Mouse (Mus musculus): ENCODE data around the gene Moap1. TPM values are rescaled to one million over a fixed set of nuclear protein-coding genes. Genes with fewer than 3 reads are reported as not detected.
A peak's percentile ranks its signal among the peaks of the same experiment; 100 is the strongest.

Moap1 gene
- polyA plus RNA-seq, 1 experiment from 2014 or later = 25.9 TPM

DNA sequence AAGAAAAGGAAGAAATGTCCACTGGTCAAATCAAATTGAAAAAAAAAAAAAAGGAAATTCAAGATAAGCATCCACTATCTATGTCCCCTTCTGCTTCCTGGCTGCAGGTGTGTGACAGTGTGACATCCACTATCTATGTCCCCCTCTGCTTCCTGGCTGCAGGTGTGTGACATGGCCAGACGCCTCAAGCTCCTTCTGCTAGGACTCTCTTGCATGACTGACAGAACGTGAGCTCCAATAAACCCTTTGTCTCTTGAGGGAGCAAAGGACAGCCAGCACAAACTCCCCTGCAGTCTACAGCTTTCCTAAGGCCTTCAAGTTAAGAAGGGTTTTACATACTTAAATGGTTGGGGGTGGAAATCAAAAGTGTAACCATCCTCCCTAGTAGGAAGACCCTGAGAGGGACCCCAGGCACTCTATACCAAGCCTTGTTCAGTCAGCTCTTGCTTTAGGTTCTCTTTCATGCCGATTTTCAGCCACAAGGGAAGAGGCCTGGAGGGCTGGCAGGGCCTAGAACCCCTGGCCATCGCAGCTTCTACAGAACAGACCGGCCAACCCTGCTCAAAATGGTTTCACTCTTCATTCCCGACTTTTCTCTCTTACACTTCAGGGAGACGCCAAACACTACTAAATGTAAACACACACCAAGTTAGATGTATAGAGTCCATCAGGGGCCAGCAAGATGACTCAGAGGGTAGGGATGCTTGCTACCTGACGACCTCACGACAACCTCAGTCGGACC is 28.6 kb downstream of the Moap1 start:
- 87% methylated on average over 10 of the region's 10 CpGs for WGBS
- Histone ChIP-seq H3K9ac (ENCODE audit: low read depth, low read length) (no peak overlapping the region), H3K9me3 (ENCODE audit: control insufficient read depth, low read length) (no peaks in the 10 kb centered on the region), H3K4me2 (replicated peaks; ENCODE audit: low read depth, low read length) (no peak overlapping the region), H3K36me3 (ENCODE audit: control insufficient read depth, insufficient read depth, low read length) (no peaks in the 10 kb centered on the region), H3K4me3 (ENCODE audit: low read length) (no peak overlapping the region), H3K27ac (ENCODE audit: low read depth, low read length) (no peak overlapping the region), H3K4me1 (ENCODE audit: control insufficient read depth, insufficient read depth, low read length) (no peaks in the 10 kb centered on the region), H3K27me3 (ENCODE audit: control insufficient read depth, insufficient read depth, low read length) (no peaks in the 10 kb centered on the region)
- no peak for ATAC-seq (ENCODE audit: low FRiP score, low TSS enrichment)

DNA sequence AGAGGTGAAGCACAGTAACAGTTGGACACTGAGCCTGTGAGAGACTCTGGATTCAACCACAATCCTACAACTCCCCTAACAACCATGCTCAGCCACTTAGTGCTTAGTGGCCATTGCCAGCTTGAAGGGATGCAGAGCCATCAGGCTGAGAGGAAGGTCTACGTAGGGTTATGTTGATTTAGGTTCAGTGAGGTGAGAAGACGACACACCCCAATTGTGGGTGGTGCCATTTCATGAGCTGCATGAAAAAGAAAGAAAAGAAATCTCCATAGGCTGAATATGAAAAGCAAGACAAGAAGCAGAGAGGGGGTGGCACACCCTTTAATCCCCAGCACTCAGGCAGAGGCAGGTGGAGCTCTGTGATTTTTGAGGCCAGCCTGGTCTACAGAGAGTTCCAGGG is 29.3 kb downstream of the Moap1 start:
- H3K9me3 ChIP-seq (ENCODE audit: control insufficient read depth, low read length) = no peaks in the 10 kb centered on the region
- H3K36me3 ChIP-seq (ENCODE audit: control insufficient read depth, insufficient read depth, low read length) = no peaks in the 10 kb centered on the region
- H3K9ac ChIP-seq (ENCODE audit: low read depth, low read length) = no peak overlapping the region
- H3K4me1 ChIP-seq (ENCODE audit: control insufficient read depth, insufficient read depth, low read length) = no peaks in the 10 kb centered on the region
- no peaks in the 10 kb centered on the region for H3K27me3 ChIP-seq (ENCODE audit: control insufficient read depth, insufficient read depth, low read length)
- no peak overlapping the region for H3K4me2 ChIP-seq (replicated peaks; ENCODE audit: low read depth, low read length)
- ATAC-seq (ENCODE audit: low FRiP score, low TSS enrichment) = no peak
- WGBS = 50% methylated on average over 2 of the region's 2 CpGs
- no peak overlapping the region for H3K4me3 ChIP-seq (ENCODE audit: low read length)
- H3K27ac ChIP-seq (ENCODE audit: low read depth, low read length) = no peak overlapping the region

- 63% methylated on average over 20 of the region's 20 CpGs for WGBS
- 0 out of 2 replicates have a peak overlapping the region, but pooled peaks have one; percentile 10 for H3K4me2 ChIP-seq (replicated peaks; ENCODE audit: low read depth, low read length)
Observed at GRCm38 (mm10) chr12:102713153-102713865, 30.2 kb downstream of the Moap1 start.

DNA sequence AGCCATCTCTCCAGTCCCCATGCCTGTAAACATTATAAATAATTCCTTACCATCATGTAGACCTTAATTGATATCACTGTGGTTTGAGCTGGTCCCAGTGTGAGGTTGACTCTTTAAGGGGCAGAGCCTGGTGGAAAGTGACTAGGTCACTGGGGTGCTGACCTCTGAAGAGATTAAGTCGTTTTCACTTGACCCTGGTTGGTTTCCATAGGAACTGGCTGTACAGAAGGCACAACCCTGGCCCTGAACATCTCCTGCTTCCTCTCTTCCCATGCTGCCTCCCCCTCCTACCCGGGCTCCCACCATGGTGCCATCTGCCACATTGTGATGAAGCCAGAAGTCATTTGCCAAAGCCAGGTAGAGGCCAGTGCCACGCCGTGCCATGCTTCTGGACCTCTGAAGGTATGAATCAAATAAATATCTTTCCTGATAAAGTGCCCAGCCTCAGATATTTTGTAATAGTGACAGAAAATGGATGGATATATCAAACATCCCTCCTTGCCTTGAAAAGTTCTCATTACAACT is 32.5 kb downstream of the Moap1 start:
- Histone ChIP-seq H3K36me3 (ENCODE audit: control insufficient read depth, insufficient read depth, low read length) (no peaks in the 10 kb centered on the region), H3K4me2 (replicated peaks; ENCODE audit: low read depth, low read length) (no peak overlapping the region), H3K4me3 (ENCODE audit: low read length) (no peak overlapping the region), H3K9ac (ENCODE audit: low read depth, low read length) (no peak overlapping the region), H3K27me3 (ENCODE audit: control insufficient read depth, insufficient read depth, low read length) (no peaks in the 10 kb centered on the region), H3K9me3 (ENCODE audit: control insufficient read depth, low read length) (no peaks in the 10 kb centered on the region), H3K4me1 (ENCODE audit: control insufficient read depth, insufficient read depth, low read length) (peaks cover 4% of the 10 kb centered on the region; the same call in 1 of the 2 replicates), H3K27ac (ENCODE audit: low read depth, low read length) (no peak overlapping the region)
- ATAC-seq (ENCODE audit: low FRiP score, low TSS enrichment) = no peak
- WGBS = 59% methylated on average over 4 of the region's 4 CpGs

More at GRCm38 (mm10) chr12:102713153-102713865, 30.2 kb downstream of the Moap1 start:
- no peak for ATAC-seq (ENCODE audit: low FRiP score, low TSS enrichment)
- Histone ChIP-seq H3K9ac (ENCODE audit: low read depth, low read length) (0 out of 2 replicates have a peak overlapping the region, but pooled peaks have one; percentile 4), H3K27ac (ENCODE audit: low read depth, low read length) (no peak overlapping the region), H3K9me3 (ENCODE audit: control insufficient read depth, low read length) (no peaks in the 10 kb centered on the region), H3K36me3 (ENCODE audit: control insufficient read depth, insufficient read depth, low read length) (no peaks in the 10 kb centered on the region), H3K4me3 (ENCODE audit: low read length) (no peak overlapping the region), H3K27me3 (ENCODE audit: control insufficient read depth, insufficient read depth, low read length) (no peaks in the 10 kb centered on the region), H3K4me1 (ENCODE audit: control insufficient read depth, insufficient read depth, low read length) (no peaks in the 10 kb centered on the region)

DNA sequence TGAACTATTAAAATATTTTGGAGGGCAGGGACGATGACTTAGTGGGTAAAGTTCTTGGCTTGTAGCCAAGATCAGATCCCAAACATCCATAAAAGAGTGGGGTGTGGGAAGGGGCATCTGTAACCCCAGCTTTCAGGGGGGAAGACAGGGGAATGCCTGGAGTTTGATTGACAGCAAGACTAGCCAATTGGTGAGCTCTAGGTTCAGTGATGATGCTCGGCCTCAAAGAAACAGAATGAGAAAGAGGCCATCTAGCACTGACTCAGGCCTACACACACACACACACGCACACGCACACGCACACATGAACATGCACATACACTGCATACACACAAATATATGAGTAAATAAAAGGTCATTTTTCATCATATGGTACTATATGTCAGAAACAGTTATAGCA is 33.6 kb downstream of the Moap1 start:
- no peaks in the 10 kb centered on the region for H3K27me3 ChIP-seq (ENCODE audit: control insufficient read depth, insufficient read depth, low read length)
- no peak overlapping the region for H3K4me2 ChIP-seq (replicated peaks; ENCODE audit: low read depth, low read length)
- no peaks in the 10 kb centered on the region for H3K9me3 ChIP-seq (ENCODE audit: control insufficient read depth, low read length)
- peaks cover 10% of the 10 kb centered on the region; the same call in 1 of the 2 replicates for H3K4me1 ChIP-seq (ENCODE audit: control insufficient read depth, insufficient read depth, low read length)
- no peaks in the 10 kb centered on the region for H3K36me3 ChIP-seq (ENCODE audit: control insufficient read depth, insufficient read depth, low read length)
- no peak for ATAC-seq (ENCODE audit: low FRiP score, low TSS enrichment)
- H3K9ac ChIP-seq (ENCODE audit: low read depth, low read length) = no peak overlapping the region
- WGBS = 87% methylated on average over 5 of the region's 5 CpGs
- H3K27ac ChIP-seq (ENCODE audit: low read depth, low read length) = no peak overlapping the region
- no peak overlapping the region for H3K4me3 ChIP-seq (ENCODE audit: low read length)

DNA sequence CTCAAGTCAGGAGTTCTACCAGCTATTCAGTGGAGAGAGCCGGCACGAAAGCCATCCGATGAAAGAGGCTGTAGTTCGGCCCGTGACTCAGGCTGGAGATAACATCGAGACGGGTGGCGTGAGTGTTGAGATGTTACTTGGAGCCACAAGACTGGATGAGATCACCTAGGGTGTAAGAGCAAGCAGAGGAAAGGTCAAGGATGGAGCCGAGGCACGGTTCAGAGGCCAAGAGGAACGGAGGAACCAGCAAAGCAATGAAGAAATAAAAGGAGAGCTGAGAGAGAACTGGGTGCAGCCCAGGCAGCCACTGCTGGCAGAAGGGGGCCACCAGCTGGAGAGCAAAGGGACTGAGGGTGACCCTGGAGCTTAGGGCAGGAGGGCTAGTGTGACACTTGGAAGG is 35.2 kb downstream of the Moap1 start:
- no peak overlapping the region for H3K9ac ChIP-seq (ENCODE audit: low read depth, low read length)
- peaks cover 19% of the 10 kb centered on the region for H3K4me1 ChIP-seq (ENCODE audit: control insufficient read depth, insufficient read depth, low read length)
- no peaks in the 10 kb centered on the region for H3K36me3 ChIP-seq (ENCODE audit: control insufficient read depth, insufficient read depth, low read length)
- H3K4me3 ChIP-seq (ENCODE audit: low read length) = no peak overlapping the region
- ATAC-seq (ENCODE audit: low FRiP score, low TSS enrichment) = no peak
- WGBS = 58% methylated on average over 11 of the region's 11 CpGs
- H3K4me2 ChIP-seq (replicated peaks; ENCODE audit: low read depth, low read length) = no peak overlapping the region
- no peaks in the 10 kb centered on the region for H3K9me3 ChIP-seq (ENCODE audit: control insufficient read depth, low read length)
- H3K27me3 ChIP-seq (ENCODE audit: control insufficient read depth, insufficient read depth, low read length) = no peaks in the 10 kb centered on the region
- H3K27ac ChIP-seq (ENCODE audit: low read depth, low read length) = no peak overlapping the region

GRCm38 (mm10) chr12:102706833-102707463 is 36.5 kb downstream of the Moap1 start:
- H3K9ac ChIP-seq (ENCODE audit: low read depth, low read length) = no peak overlapping the region
- H3K4me2 ChIP-seq (replicated peaks; ENCODE audit: low read depth, low read length) = no peak overlapping the region
- H3K4me3 ChIP-seq (ENCODE audit: low read length) = no peak overlapping the region
- H3K9me3 ChIP-seq (ENCODE audit: control insufficient read depth, low read length) = no peaks in the 10 kb centered on the region
- no peaks in the 10 kb centered on the region for H3K36me3 ChIP-seq (ENCODE audit: control insufficient read depth, insufficient read depth, low read length)
- WGBS = 80% methylated on average over 10 of the region's 10 CpGs
- no peaks in the 10 kb centered on the region for H3K27me3 ChIP-seq (ENCODE audit: control insufficient read depth, insufficient read depth, low read length)
- ATAC-seq (ENCODE audit: low FRiP score, low TSS enrichment) = no peak
- H3K4me1 ChIP-seq (ENCODE audit: control insufficient read depth, insufficient read depth, low read length) = peaks cover 25% of the 10 kb centered on the region
- H3K27ac ChIP-seq (ENCODE audit: low read depth, low read length) = no peak overlapping the region

GRCm38 (mm10) chr12:102705906-102706640 is 37.4 kb downstream of the Moap1 start:
- H3K9ac ChIP-seq (ENCODE audit: low read depth, low read length) = 0 out of 2 replicates have a peak overlapping the region, but pooled peaks have one; percentile 23
- no peak overlapping the region for H3K4me3 ChIP-seq (ENCODE audit: low read length)
- no peaks in the 10 kb centered on the region for H3K9me3 ChIP-seq (ENCODE audit: control insufficient read depth, low read length)
- H3K4me1 ChIP-seq (ENCODE audit: control insufficient read depth, insufficient read depth, low read length) = peaks cover 25% of the 10 kb centered on the region
- no peak for ATAC-seq (ENCODE audit: low FRiP score, low TSS enrichment)
- peak overlapping the region; percentile 93 for H3K4me2 ChIP-seq (replicated peaks; ENCODE audit: low read depth, low read length)
- no peaks in the 10 kb centered on the region for H3K27me3 ChIP-seq (ENCODE audit: control insufficient read depth, insufficient read depth, low read length)
- 53% methylated on average over 6 of the region's 6 CpGs for WGBS
- no peaks in the 10 kb centered on the region for H3K36me3 ChIP-seq (ENCODE audit: control insufficient read depth, insufficient read depth, low read length)
- no peak overlapping the region for H3K27ac ChIP-seq (ENCODE audit: low read depth, low read length)

All from kidney, embryonic 14.5 days (tissue).